Mouse (Mus musculus): ENCODE results near the gene Mettl7a3. TPM values are rescaled to one million over a fixed set of nuclear protein-coding genes. Genes with fewer than 3 reads are reported as not detected.
"Not testable (repeated sequence)": the region's sequence is repeated elsewhere in the genome, so short reads cannot be mapped to it uniquely, and the experiment has no call there.

The Mettl7a3 gene
- polyA plus RNA-seq, 1 experiment from 2014 or later = 0.09 TPM

DNA sequence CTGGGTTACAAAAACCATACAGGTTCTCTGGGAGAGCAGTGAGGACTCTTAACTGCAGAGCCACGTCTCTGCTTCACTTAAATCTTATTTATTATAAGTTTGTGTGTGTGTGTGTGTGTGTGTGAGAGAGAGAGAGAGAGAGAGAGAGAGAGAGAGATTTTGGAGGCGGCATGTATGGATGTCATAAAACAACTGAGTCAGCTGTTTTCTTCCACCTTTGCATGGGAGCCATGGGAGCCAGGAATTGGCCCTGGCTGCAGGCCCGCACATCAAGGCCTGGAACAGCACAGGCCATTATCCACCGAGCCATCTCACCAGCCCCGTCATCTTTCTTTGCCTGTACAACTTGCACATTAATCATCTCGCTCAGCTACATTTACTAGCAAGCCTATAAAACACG lies 32.4 kb downstream of the Mettl7a3 start:
- Histone ChIP-seq H3K4me1 (replicated peaks) (no peaks in the 10 kb centered on the region), H3K9me3 (no peaks in the 10 kb centered on the region)

DNA sequence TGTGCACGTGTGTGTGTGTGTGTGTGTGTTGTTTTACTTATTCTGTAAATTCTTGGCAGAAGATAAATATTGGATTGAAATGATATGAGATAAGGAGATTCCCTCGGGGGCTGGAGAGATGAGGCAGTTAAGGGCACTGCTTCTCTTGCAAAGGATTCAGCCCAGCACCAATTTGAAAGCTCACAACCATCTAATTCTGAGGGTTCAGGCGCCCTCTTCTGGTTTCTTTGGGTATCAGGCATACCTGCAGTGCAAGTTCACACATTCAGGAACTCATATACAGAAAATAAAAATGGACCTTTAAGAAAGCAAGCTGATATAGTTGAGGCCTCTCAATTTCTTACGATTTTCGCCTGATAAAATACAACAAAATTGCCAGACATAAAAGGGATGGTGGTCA lies 40.3 kb downstream of the Mettl7a3 start:
- Histone ChIP-seq H3K27me3 (no peaks in the 10 kb centered on the region), H3K4me3 (no peak overlapping the region), H3K4me2 (no peak overlapping the region), H3K9me3 (no peaks in the 10 kb centered on the region), H3K36me3 (no peaks in the 10 kb centered on the region), H3K9ac (no peak overlapping the region), H3K27ac (replicated peaks) (no peak overlapping the region), H3K4me1 (replicated peaks) (no peaks in the 10 kb centered on the region)
- no peak for ATAC-seq (ENCODE audit: low FRiP score, low read depth)
- 41% methylated on average over 5 of the region's 5 CpGs for WGBS

More for the DNA sequence above, 32.4 kb downstream of the Mettl7a3 start:
- no peak overlapping the region for H3K27ac ChIP-seq (replicated peaks)
- WGBS = 70% methylated on average over 7 of the region's 7 CpGs
- no peak overlapping the region for H3K4me2 ChIP-seq
- no peak for ATAC-seq (ENCODE audit: low FRiP score, low read depth)
- H3K4me3 ChIP-seq = no peak overlapping the region
- no peaks in the 10 kb centered on the region for H3K27me3 ChIP-seq
- no peak overlapping the region for H3K9ac ChIP-seq
- no peaks in the 10 kb centered on the region for H3K36me3 ChIP-seq

DNA sequence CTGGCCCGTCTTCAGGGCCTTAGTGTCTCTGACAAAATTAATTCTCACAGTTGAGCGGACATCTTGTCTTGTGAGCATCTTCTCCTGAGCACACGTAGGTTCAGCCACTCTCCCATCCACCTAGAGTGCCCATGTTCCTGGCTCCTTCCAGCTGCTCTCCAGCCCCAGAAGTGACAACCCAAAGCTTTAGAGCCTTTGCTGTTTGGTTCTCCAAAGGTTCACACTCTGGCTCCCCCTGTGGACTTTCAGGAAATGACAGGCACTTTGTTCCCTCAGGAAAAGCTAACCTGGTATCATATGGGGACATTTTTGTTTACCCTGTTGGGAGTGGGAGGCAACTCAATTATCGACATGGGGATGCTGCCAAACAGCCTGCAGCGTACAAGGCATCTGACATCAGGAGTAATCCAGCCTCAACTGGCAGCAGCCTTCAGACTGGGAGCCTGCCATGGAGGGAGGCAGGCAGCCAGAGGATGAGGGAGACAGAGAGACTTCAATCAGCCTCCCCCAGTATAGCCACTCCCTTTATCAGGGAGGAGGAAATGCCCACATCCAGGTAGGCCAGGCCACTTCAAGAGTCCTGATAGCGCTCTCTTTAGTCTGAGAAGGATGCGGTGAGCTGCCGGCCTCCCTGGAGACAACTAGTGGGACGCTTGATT lies 43.2 kb downstream of the Mettl7a3 start:
- H3K4me1 ChIP-seq (replicated peaks); H3K27ac ChIP-seq (replicated peaks); H3K36me3 ChIP-seq; H3K27me3 ChIP-seq; ATAC-seq (ENCODE audit: low FRiP score, low read depth); H3K4me2 ChIP-seq; H3K9me3 ChIP-seq; H3K9ac ChIP-seq; H3K4me3 ChIP-seq: not testable (repeated sequence)
- WGBS = 35% methylated on average over 4 of the region's 9 CpGs

DNA sequence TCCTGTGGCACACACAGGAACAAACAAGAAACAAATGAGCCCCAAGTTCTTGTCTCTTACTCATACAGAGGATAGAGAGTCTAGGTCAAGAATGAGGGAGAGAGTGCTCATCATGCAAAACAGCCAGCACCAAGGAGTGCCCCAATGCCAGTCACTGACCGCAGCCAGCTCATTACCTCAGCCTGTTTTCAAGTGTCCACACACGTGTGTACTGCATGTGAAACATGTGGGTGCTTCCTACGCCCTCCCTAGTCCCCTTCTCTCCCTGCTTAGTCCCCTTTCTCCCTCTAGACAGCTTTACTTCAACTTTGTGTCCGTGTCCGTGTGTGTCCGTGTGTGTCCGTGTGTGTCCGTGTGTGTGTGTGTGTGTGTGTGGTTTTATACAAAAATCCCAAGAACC lies 44.9 kb downstream of the Mettl7a3 start:
- H3K9me3 ChIP-seq = no peaks in the 10 kb centered on the region
- ATAC-seq (ENCODE audit: low FRiP score, low read depth) = no peak
- H3K4me3 ChIP-seq = no peak overlapping the region
- H3K9ac ChIP-seq = no peak overlapping the region
- H3K27me3 ChIP-seq = no peaks in the 10 kb centered on the region
- H3K4me1 ChIP-seq (replicated peaks) = no peaks in the 10 kb centered on the region
- H3K4me2 ChIP-seq = no peak overlapping the region
- no peaks in the 10 kb centered on the region for H3K36me3 ChIP-seq
- WGBS = 87% methylated on average over 8 of the region's 8 CpGs
- no peak overlapping the region for H3K27ac ChIP-seq (replicated peaks)

DNA sequence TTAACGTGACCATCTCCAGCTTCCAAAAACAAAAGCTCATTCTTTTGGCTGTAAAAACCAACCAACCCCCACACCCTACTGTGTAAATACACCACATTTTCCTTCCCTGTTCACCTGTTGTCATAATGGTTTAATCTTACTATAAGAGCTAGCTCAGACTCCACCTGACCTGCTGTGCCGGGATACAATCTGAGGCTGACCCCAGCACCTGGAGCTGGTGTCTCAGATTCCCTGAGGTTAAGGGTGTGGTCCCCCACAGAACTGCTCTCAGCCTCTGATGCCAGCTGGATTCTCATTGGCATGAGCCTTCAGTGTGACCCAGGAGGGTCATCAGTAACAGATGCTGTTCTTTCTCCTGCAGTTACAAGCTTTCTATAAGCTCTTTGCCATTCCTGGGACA lies 45.4 kb downstream of the Mettl7a3 start:
- Histone ChIP-seq H3K4me2 (no peak overlapping the region), H3K27ac (replicated peaks) (no peak overlapping the region), H3K9me3 (no peaks in the 10 kb centered on the region), H3K36me3 (no peaks in the 10 kb centered on the region), H3K27me3 (no peaks in the 10 kb centered on the region), H3K4me1 (replicated peaks) (no peaks in the 10 kb centered on the region), H3K9ac (no peak overlapping the region), H3K4me3 (no peak overlapping the region)
- no peak for ATAC-seq (ENCODE audit: low FRiP score, low read depth)
- WGBS = 66% methylated on average over 2 of the region's 2 CpGs

DNA sequence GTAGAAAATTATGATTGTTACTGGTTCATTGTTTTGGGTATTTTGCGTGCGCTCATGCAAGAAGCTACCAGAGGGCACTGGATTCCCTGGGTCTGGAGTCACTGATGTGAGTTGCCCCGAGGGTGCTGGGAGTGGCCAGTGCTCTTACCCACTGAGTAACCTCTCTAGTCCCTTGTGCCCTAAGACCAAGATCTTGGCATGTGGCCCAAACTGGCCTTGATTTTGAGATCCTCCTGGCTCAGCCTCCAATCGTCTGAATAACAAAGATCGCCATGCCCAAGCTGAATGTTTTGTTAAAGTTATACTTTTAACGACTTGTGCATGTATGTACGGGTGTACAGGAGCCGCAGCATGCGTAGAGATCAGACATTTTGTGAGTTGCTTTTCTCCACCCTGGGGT lies 51.0 kb downstream of the Mettl7a3 start:
- no peak for ATAC-seq (ENCODE audit: low FRiP score, low read depth)
- Histone ChIP-seq H3K27ac (replicated peaks) (no peak overlapping the region), H3K9me3 (no peaks in the 10 kb centered on the region), H3K4me3 (no peak overlapping the region), H3K27me3 (no peaks in the 10 kb centered on the region), H3K4me2 (no peak overlapping the region), H3K36me3 (no peaks in the 10 kb centered on the region), H3K9ac (no peak overlapping the region), H3K4me1 (replicated peaks) (no peaks in the 10 kb centered on the region)
- 94% methylated on average over 9 of the region's 9 CpGs for WGBS

DNA sequence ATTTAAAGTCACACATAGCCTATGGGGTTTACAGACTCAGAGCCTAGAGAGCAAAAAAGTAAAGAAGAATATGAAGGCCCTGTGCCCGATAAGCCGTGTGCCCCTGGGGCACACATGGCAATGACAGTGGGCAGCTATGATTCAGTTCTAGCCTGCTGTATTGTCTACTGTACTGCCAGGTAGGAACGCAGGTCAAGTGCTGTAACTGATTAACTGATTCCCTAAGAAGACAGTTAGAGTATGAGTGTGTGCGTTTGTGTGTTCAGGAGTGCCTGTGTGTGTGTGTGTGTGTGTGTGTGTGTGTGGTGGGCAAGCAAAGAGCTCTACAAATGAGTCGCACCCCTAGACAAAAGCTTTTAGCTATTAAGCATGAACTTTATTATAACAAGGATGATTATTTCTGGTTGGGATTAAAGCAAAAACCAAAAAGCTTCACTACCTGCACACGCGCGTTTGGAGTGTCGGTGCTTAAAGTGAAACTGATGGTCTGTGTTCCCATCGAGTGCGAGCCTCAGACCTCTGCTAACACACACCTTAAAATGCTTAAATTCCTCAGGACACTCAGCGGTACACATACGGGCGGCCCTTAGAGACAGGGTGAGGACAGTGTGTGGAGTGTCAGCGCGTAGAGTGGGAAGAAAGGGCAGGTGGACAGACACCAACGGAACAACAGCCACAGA lies 53.0 kb downstream of the Mettl7a3 start:
- Histone ChIP-seq H3K9me3 (no peaks in the 10 kb centered on the region), H3K36me3 (no peaks in the 10 kb centered on the region), H3K27ac (replicated peaks) (no peak overlapping the region), H3K4me2 (no peak overlapping the region), H3K9ac (no peak overlapping the region), H3K4me3 (no peak overlapping the region), H3K27me3 (no peaks in the 10 kb centered on the region), H3K4me1 (replicated peaks) (no peaks in the 10 kb centered on the region)
- 96% methylated on average over 17 of the region's 17 CpGs for WGBS
- no peak for ATAC-seq (ENCODE audit: low FRiP score, low read depth)

DNA sequence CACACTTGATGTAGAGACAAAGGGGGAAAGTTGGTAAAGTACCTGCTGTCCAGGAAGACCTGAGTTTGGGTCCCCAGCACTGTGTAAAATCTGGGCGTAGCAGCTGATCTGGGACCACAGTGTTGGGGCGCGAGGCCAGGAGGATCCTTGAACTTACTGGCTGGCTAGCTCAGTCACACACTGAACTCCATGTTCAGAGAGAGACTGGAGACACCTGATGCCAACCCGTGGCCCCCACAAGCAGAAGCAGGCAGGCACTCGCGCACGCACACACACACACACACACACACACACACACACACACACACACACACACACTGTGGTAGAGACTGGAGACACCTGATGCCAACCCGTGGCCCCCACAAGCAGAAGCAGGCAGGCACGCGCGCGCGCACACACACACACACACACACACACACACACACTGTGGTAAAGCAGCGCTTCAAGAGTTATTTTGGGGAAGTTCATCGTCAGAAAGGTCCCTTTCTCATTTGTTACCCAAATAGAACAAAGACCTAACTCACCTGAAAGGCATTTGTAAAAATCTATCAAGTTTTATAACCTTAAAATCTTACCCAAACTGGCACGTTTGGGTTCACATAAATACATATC lies 53.6 kb downstream of the Mettl7a3 start:
- no peak for ATAC-seq (ENCODE audit: low FRiP score, low read depth)
- no peak overlapping the region for H3K4me2 ChIP-seq
- no peak overlapping the region for H3K9ac ChIP-seq
- no peak overlapping the region for H3K27ac ChIP-seq (replicated peaks)
- H3K4me1 ChIP-seq (replicated peaks) = no peaks in the 10 kb centered on the region
- 93% methylated on average over 16 of the region's 16 CpGs for WGBS
- no peaks in the 10 kb centered on the region for H3K27me3 ChIP-seq
- no peak overlapping the region for H3K4me3 ChIP-seq
- H3K36me3 ChIP-seq = no peaks in the 10 kb centered on the region
- H3K9me3 ChIP-seq = no peaks in the 10 kb centered on the region

DNA sequence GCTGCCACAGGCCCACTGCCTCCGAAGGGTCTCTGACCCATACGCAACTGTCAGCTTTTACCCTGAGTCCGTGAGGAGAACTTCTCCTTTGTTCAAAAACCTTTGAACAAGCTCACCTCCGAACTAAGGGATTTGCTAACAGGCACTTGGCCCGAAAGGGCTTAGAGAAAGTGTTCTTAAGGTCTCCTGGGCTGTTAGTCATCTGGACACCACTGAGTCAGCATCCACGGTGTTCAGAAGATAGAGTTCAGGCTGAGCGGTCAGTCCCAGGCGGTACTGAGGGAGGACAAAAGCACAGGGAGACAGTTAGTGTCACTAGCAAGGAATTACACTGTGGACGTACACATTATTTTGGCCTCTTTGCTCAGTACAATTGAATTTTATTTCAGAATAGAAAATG lies 54.2 kb downstream of the Mettl7a3 start:
- H3K27ac ChIP-seq (replicated peaks) = no peak overlapping the region
- H3K36me3 ChIP-seq = peaks cover 5% of the 10 kb centered on the region
- ATAC-seq (ENCODE audit: low FRiP score, low read depth) = no peak
- no peak overlapping the region for H3K4me2 ChIP-seq
- H3K9ac ChIP-seq = no peak overlapping the region
- no peaks in the 10 kb centered on the region for H3K27me3 ChIP-seq
- no peaks in the 10 kb centered on the region for H3K4me1 ChIP-seq (replicated peaks)
- no peak overlapping the region for H3K4me3 ChIP-seq
- WGBS = 65% methylated on average over 9 of the region's 9 CpGs
- no peaks in the 10 kb centered on the region for H3K9me3 ChIP-seq

Other genes with a start within 250 kb of the Mettl7a3 start
- gene Atf1, start 107.1 kb upstream of the Mettl7a3 start, polyA plus RNA-seq (2015; fragmentation: Nextera tagmentation; extraction: Ambion mirVana) = 12.7 and 14.4 TPM in 2 replicates
- gene Tmprss12, start 54.1 kb upstream of the Mettl7a3 start, polyA plus RNA-seq (2015; fragmentation: Nextera tagmentation; extraction: Ambion mirVana) = not detected in 2 replicates
- 3.4 and 3.8 TPM in 2 replicates for gene Mettl7a1, start 30.8 kb upstream of the Mettl7a3 start, polyA plus RNA-seq (2015; fragmentation: Nextera tagmentation; extraction: Ambion mirVana)
- gene Methig1, start 18.2 kb downstream of the Mettl7a3 start, polyA plus RNA-seq (2015; fragmentation: Nextera tagmentation; extraction: Ambion mirVana) = 0.18 TPM in 1 of 2 replicates, not detected in the other
- not detected in 2 replicates for gene Mettl7a2, start 18.3 kb downstream of the Mettl7a3 start, polyA plus RNA-seq (2015; fragmentation: Nextera tagmentation; extraction: Ambion mirVana)
- gene Higd1c, start 29.6 kb downstream of the Mettl7a3 start, polyA plus RNA-seq (2015; fragmentation: Nextera tagmentation; extraction: Ambion mirVana) = 0.38 TPM in 1 of 2 replicates, not detected in the other
- gene Gm5475, start 87.2 kb downstream of the Mettl7a3 start, polyA plus RNA-seq (2015; fragmentation: Nextera tagmentation; extraction: Ambion mirVana) = 0.18 and 0.19 TPM in 2 replicates
- 19.9 and 27.6 TPM in 2 replicates for gene Slc11a2, start 90.1 kb downstream of the Mettl7a3 start, polyA plus RNA-seq (2015; fragmentation: Nextera tagmentation; extraction: Ambion mirVana)
- 55.5 and 56.7 TPM in 2 replicates for gene Letmd1, start 134.1 kb downstream of the Mettl7a3 start, polyA plus RNA-seq (2015; fragmentation: Nextera tagmentation; extraction: Ambion mirVana)
- 43.5 and 46.5 TPM in 2 replicates for gene Csrnp2, start 160.6 kb downstream of the Mettl7a3 start, polyA plus RNA-seq (2015; fragmentation: Nextera tagmentation; extraction: Ambion mirVana)
- 34.2 and 35.9 TPM in 2 replicates for gene Tfcp2, start 217.1 kb downstream of the Mettl7a3 start, polyA plus RNA-seq (2015; fragmentation: Nextera tagmentation; extraction: Ambion mirVana)